Mouse (Mus musculus): ENCODE results near the gene Cstf3. TPM values are rescaled to one million over a fixed set of nuclear protein-coding genes. Genes with fewer than 3 reads are reported as not detected.

The Cstf3 gene
- polyA plus RNA-seq, 1 experiment from 2014 or later: 84.4 TPM

Other genes with a start within 250 kb of the Cstf3 start
- 7.7 and 9.5 TPM in 2 replicates for gene D430041D05Rik, start 179.5 kb upstream of the Cstf3 start, polyA plus RNA-seq (2015; fragmentation: Nextera tagmentation; extraction: Ambion mirVana)
- 7.2 and 9.8 TPM in 2 replicates for gene Hipk3, start 96.1 kb upstream of the Cstf3 start, polyA plus RNA-seq (2015; fragmentation: Nextera tagmentation; extraction: Ambion mirVana)
- 52.6 and 60.0 TPM in 2 replicates for gene Tcp11l1, start 121.6 kb downstream of the Cstf3 start, polyA plus RNA-seq (2015; fragmentation: Nextera tagmentation; extraction: Ambion mirVana)
- 0.35 TPM in 1 of 2 replicates, not detected in the other for gene Pin1rt1, start 125.9 kb downstream of the Cstf3 start, polyA plus RNA-seq (2015; fragmentation: Nextera tagmentation; extraction: Ambion mirVana)
- gene Depdc7, start 152.4 kb downstream of the Cstf3 start, polyA plus RNA-seq (2015; fragmentation: Nextera tagmentation; extraction: Ambion mirVana): 1.1 and 3.6 TPM in 2 replicates
- gene Qser1, start 226.2 kb downstream of the Cstf3 start, polyA plus RNA-seq (2015; fragmentation: Nextera tagmentation; extraction: Ambion mirVana): 4.9 and 6.0 TPM in 2 replicates

Measured in neural tube, embryonic 15.5 days (tissue).